Mouse (Mus musculus) cerebellum, postnatal 10 days (tissue): ENCODE measurements around the gene Tktl2.

Experiments
- DNase-seq, 2 experiments: peaks; one replicate each; pipeline ENCODE4 v3.0.0; 2021; ENCODE audit warnings: mixed read lengths in 2 of 2

Gene Tktl2

GRCm38 (mm10) chr8:66511537-66511936 is at the start of gene Tktl2:
TSS of gene Tktl2 (plus strand) at chr8:66511756.
- no peak for DNase-seq

GRCm38 (mm10) chr8:66469821-66470220 is 41.7 kb upstream of the Tktl2 start:
- no peak for DNase-seq

- DNase-seq = no peak
These were observed 34.7 kb upstream of the Tktl2 start for GRCm38 (mm10) chr8:66476880-66477279.

- peak; percentile 90 to 92 for DNase-seq
These were observed 25.3 kb upstream of the Tktl2 start, which contains the start of gene Tma16 for GRCm38 (mm10) chr8:66486084-66486763. TSS of gene Tma16 (minus strand) at chr8:66486530.

- no peak for DNase-seq
These were observed 23.0 kb upstream of the Tktl2 start for GRCm38 (mm10) chr8:66488556-66488955.

GRCm38 (mm10) chr8:66490624-66491023 is 20.9 kb upstream of the Tktl2 start:
- DNase-seq = no peak

- no peak for DNase-seq
These were observed 17.1 kb upstream of the Tktl2 start for GRCm38 (mm10) chr8:66494496-66494895.

GRCm38 (mm10) chr8:66495726-66496125 is 15.8 kb upstream of the Tktl2 start:
- DNase-seq = peak; percentile 90 to 91

GRCm38 (mm10) chr8:66496998-66497577 is 14.5 kb upstream of the Tktl2 start:
- peak; percentile 49 to 72 for DNase-seq

- DNase-seq = no peak
These were observed 8.2 kb upstream of the Tktl2 start for GRCm38 (mm10) chr8:66503381-66503780.

GRCm38 (mm10) chr8:66519149-66519548 is 7.6 kb downstream of the Tktl2 start:
- DNase-seq = no peak

GRCm38 (mm10) chr8:66520576-66520975 is 9.0 kb downstream of the Tktl2 start:
- no peak for DNase-seq

- DNase-seq = peak; percentile 1 to 4
These were observed 38.5 kb downstream of the Tktl2 start for GRCm38 (mm10) chr8:66550092-66550491.
